Mouse (Mus musculus): ENCODE measurements around the gene Chrm4.

The Chrm4 gene

GRCm38 (mm10) chr2:91963443-91963932 is 36.4 kb downstream of the Chrm4 start:
- DNase-seq (ENCODE audit: low read depth, low spot score), result peak; percentile 75

- DNase-seq (ENCODE audit: low read depth, low spot score), result no peak
Observed at GRCm38 (mm10) chr2:91964610-91965204, 37.7 kb downstream of the Chrm4 start.

GRCm38 (mm10) chr2:91965417-91965816 is 38.4 kb downstream of the Chrm4 start:
- DNase-seq (ENCODE audit: low read depth, low spot score), result no peak

- DNase-seq (ENCODE audit: low read depth, low spot score), result no peak
Observed at GRCm38 (mm10) chr2:91966367-91966766, 39.3 kb downstream of the Chrm4 start.

GRCm38 (mm10) chr2:91967962-91968361 is 40.9 kb downstream of the Chrm4 start:
- no peak for DNase-seq (ENCODE audit: low read depth, low spot score)

GRCm38 (mm10) chr2:91971231-91972097 is 44.4 kb downstream of the Chrm4 start:
- DNase-seq (ENCODE audit: low read depth, low spot score), result no peak

- DNase-seq (ENCODE audit: low read depth, low spot score), result no peak
Observed at GRCm38 (mm10) chr2:91972121-91972566, 45.1 kb downstream of the Chrm4 start.

- no peak for DNase-seq (ENCODE audit: low read depth, low spot score)
Observed at GRCm38 (mm10) chr2:91973416-91974135, 46.5 kb downstream of the Chrm4 start.

GRCm38 (mm10) chr2:91975581-91976541 is 48.8 kb downstream of the Chrm4 start, which contains the start of gene Dgkz:
Dgkz (minus strand) TSS chr2:91975864.
- DNase-seq (ENCODE audit: low read depth, low spot score), result no peak

- DNase-seq (ENCODE audit: low read depth, low spot score), result no peak
Observed at GRCm38 (mm10) chr2:91977960-91978359, 50.9 kb downstream of the Chrm4 start.

Measured in retina, adult 2 months (tissue).